Mouse (Mus musculus): ENCODE results near the gene Rftn1.

- TF ChIP-seq CTCF (IDR thresholded peaks at IDR 0.05; ENCODE audit: control insufficient read depth, insufficient read depth, insufficient replicate concordance, low read depth, low read length) (no peak), POLR2A (IDR thresholded peaks at IDR 0.05; ENCODE audit: control insufficient read depth, low read depth, low read length) (no peak)
Measured at GRCm38 (mm10) chr17:50160357-50160756, 30.1 kb downstream of the Rftn1 start.
